Mouse (Mus musculus) heart, postnatal 25 days (tissue): ENCODE results near the gene Fgf18. TPM values are rescaled to one million over a fixed set of nuclear protein-coding genes. Genes with fewer than 3 reads are reported as not detected.

Source experiments
- DNase-seq: peaks from one replicate; pipeline ENCODE4 v3.0.0; 2022; ENCODE audit warnings: low spot score
- intact Hi-C: fragments of 180-260 bp; cut with DNase I; formaldehyde crosslinking; loops from one replicate; pipeline ENCODE4 v1.15.1; 2025
- total RNA-seq, 2 experiments: library from RNA; stranded (reverse); gene quantifications; 2 replicates each; pipeline ENCODE4 v1.2.3; 2021

The Fgf18 gene
- total RNA-seq, 2 experiments from 2014 or later: 5.1 to 6.0 TPM

GRCm38 (mm10) chr11:33122575-33123268, 24.5 kb downstream of the Fgf18 start:
- intact Hi-C loops: no loop called here
- DNase-seq: peak; percentile 19

DNA sequence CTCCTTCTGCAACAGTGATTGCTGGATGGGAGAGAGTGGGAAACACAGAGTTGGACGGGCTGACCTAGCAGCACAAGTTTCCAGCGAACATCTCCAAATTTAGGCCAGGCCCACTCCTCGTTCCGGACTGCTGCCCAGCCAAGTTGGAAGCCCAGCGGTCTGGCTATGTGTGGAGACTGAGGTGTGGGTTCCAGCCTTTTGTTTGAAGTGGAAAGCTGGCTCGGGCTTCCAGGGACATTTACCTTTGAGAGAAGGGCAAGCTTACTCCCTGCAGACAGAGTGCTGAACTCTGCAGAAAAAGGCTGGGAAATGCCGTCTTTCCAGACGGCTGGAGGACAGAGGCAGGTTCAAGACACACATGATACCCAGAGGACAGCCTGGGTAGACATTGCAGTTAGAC, 27.6 kb downstream of the Fgf18 start:
- no peak for DNase-seq
- intact Hi-C loops: no loop called here

DNA sequence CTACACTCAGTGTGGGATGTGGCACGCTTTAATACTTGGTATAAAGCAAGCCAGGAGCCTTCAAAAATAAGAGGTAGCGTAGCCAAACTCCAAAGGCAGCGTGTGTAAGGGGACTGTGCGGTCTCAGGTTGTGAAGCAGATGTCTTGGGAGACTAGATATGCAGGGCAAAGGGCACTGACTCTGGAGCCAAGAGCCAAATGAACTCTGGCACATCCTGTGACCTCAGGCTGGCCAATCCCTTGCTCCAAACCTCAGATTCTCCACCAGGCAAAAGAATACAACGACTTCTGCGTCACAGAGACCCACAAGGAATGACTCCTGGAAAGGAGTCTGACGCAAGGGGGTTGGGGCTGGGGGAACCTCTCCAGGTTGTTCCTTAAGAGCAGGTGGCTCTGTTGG, 28.1 kb downstream of the Fgf18 start:
- DNase-seq: no peak
- intact Hi-C loops: no loop called here

- intact Hi-C loops: no loop called here
- DNase-seq: no peak
Measured at GRCm38 (mm10) chr11:33118480-33118879, 28.7 kb downstream of the Fgf18 start.

- intact Hi-C loops: no loop called here
Measured at GRCm38 (mm10) chr11:33115796-33116195, 31.4 kb downstream of the Fgf18 start.

GRCm38 (mm10) chr11:33112407-33112806, 34.8 kb downstream of the Fgf18 start:
- intact Hi-C loops: no loop called here
- no peak for DNase-seq

More at GRCm38 (mm10) chr11:33115796-33116195, 31.4 kb downstream of the Fgf18 start:
- no peak for DNase-seq

DNA sequence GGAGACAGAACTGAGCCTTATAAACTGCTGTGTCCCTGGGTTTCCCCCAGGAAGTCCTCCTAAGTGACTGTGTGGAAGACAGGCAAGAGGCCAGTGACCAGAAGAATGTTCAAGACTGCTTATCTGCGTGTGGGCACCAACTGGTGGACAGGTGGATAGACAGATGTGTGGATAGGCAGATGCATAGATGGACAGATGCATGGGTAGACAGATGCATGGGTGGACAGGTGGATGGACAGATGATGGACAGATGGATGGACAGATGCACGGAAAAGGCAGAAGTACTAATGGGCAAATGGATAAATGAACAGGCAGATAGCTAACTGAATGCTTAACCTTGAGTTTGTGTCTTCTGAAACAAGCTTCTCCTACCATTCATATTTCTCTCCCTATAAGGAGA, 37.1 kb downstream of the Fgf18 start:
- DNase-seq: no peak
- intact Hi-C loops: no loop called here

DNA sequence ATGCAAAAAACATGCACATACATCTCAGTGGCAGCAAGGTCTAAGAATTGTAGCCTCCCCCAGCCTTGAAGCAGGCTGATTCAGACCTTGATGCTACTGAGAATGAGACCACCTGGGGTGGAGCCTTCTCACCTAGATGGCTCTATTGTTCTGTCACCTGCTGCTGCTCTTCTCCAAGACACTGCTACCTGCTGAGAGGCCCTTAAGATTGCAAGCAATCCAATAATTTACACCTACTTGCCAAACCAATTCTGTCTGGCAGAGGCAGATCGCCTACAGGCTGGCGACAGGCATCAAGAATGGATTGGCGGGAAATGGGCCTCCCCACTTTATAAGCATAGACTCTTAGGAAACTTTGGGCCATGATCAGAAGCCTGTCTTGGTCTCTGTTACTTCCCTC, 39.7 kb downstream of the Fgf18 start:
- intact Hi-C loops: no loop called here
- DNase-seq: no peak

DNA sequence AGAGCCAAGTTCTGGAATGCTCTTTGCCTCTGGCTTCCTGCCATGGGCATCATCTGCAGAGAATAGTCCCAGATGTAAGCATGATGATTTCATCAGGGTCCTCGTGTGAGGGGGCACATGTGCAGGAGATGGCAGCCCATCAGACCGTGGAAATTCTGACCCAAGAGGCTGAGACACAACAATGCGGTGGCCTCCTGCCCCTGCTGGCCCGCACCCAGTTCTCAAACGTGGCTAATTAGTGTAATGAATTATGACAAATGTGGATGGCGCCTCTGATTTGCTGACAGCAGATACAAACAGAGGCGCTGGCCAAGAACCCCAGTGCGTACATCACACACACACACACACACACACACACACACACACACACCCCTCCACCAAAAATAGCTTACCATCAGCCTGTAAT, 42.3 kb downstream of the Fgf18 start:
- DNase-seq: no peak
- intact Hi-C loops: no loop called here

DNA sequence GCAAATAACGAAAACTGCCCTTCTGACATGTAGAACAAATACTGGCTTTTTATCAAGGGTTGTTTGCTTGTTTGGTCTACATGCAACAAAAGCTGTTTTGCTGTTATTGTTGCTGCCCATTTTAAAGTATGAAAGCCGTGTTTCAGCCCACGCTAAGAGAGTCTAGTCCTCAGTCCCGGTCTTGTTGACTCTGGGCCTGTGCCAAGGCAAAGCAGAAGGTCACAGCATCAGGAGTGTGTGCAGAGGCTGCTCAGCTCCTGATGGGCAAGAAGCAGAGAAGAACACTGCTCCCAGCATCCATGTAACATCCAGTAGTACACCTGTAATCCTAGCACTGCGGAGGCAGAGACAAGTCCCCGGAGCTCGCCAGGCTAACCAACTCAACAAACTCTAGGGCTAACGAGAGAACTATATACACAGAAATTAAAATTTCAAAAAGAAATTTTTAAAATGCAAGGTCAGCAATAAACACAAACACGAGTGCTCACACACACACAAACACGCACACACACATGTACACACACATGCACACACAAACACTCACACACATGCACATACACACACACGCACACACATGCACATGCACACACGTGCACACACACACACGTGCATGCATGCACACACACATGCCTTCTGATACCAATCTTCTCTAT, 43.8 kb downstream of the Fgf18 start:
- intact Hi-C loops: no loop called here
- DNase-seq: no peak

DNA sequence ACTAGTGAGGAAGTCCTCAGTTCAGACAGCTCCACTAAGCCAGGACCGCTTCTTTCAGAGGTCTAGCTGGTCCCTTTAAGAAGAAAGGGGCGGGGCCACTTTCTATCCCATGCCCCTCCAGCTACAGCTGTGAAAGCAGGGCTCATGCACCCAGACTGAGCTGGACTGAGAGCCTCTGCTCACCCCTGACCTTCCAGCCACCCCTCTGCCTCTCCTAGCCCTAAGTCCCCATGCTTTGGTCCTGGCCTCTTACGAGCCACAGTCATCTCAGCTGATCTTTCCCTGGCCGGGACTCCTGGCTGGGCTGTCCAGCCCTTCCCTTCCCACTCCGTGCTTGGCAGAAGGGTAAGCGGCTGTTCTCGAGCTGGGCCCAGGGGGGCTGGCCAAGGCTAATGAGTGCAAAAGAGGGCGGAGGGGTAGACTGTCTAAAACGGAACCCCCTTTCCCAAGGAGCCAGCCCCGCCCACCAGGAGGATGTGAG, 47.1 kb downstream of the Fgf18 start:
- intact Hi-C loops: no loop called here
- peak; percentile 62 for DNase-seq

DNA sequence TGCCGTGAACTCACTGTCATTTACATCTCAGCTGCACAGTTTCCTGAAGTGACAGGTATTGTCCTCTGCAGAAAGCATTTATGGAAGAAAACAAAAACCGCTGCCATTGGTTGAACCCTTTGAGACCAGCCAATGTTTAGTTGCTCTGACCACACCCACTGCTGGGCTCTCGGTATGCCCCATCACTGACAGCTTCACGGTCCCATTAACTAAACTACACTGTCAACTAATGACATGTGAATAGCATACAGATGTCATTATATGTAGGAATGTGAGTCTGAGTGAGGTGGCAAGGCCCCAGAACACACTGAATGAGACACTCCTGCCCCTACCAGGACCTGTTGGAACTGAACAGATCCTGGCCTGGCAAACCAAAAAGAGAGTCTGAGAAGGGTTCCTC, 47.8 kb downstream of the Fgf18 start:
- intact Hi-C loops: loop anchor here (5.0 kb wide), 1 partner anchor 292 kb away; no protein-coding TSS in a partner anchor
- DNase-seq: no peak

GRCm38 (mm10) chr11:33098446-33098845, 48.8 kb downstream of the Fgf18 start:
- peak; percentile 71 for DNase-seq
- intact Hi-C loops: loop anchor here (5.0 kb wide), 1 partner anchor 291 kb away; no protein-coding TSS in a partner anchor

DNA sequence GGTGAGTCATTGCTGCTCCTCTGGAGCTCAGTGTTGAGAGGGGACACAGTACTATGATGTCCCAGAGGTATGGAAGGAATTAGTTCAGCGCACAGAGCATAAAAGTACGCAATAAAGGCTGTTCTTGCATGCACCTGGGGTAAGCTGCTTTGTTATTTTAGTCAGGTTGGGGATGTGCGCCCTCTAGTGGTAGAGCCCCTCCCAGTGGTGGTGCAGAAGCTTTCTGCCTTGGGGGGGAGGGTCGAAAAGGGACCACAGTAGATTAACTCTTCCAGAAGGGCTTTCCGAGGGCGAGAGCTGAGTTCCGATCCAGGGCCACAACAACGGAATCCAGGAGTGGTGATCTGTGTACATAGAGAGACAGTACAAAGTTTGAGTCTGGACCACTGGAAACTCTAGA, 49.3 kb downstream of the Fgf18 start:
- no peak for DNase-seq
- intact Hi-C loops: loop anchor here (5.0 kb wide), 1 partner anchor 291 kb away; no protein-coding TSS in a partner anchor

- DNase-seq: no peak
- intact Hi-C loops: no loop called here
Measured at GRCm38 (mm10) chr11:33089856-33090255, 57.3 kb downstream of the Fgf18 start.

- DNase-seq: no peak
- intact Hi-C loops: no loop called here
Measured at GRCm38 (mm10) chr11:33088181-33088580, 59.0 kb downstream of the Fgf18 start.

DNA sequence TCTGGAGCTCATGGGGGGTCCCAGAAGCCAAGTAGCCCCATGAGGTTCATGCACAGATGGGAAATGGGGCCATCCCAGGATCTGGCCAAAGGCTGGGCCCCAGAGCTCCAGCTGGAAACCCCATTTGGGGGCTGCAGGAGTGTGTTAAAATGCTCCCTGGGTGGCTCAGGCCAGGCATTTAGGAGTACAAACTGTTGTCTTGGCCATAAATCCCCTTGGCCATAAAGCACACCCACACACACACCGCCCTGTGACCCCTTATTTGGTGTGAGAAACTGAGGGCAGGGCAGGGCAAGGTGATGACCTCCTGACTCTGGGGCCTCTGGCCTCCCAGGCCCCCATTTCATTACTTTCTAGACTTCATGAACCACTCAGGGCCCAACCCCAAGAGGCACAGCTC, 61.2 kb downstream of the Fgf18 start:
- no peak for DNase-seq
- intact Hi-C loops: no loop called here

- intact Hi-C loops: no loop called here
- DNase-seq: no peak
Measured at GRCm38 (mm10) chr11:33085514-33085913, 61.7 kb downstream of the Fgf18 start.

DNA sequence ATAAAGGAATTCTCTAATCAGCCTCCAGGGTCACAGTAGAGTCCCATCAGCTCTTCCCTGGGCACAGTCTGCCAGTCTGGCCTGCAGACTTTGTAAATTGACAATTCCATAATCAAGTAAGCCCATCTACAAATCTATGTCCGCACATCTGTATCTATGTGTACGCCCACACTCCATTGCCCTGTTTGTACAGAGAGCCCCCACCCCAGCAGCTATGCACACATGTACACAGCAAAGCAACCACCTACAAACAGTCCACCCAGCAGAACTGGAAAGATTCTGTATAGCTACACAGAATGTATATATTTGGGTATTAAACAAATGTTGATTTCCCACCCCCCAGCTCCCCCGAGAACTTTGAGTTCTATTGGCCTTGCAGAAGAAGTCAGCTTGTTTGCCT, 62.1 kb downstream of the Fgf18 start:
- intact Hi-C loops: no loop called here
- no peak for DNase-seq

DNA sequence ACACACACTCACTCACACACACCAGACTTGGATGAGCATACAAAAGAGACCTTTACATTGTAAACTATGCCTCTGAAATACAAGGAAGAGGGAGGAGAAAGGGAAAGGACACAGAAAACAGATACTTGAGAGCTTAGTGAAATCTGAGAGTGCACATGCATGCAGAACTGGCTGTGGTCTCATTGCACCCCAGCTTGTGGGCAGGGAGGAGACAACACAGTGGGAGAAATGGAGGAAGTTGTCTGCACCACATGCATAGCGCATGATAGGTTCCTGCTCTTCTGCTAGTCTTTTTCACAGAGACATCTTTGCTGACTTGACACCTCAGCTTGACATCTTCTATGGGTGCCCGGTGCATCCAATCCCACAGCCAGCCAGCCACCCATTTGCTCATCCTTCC, 63.2 kb downstream of the Fgf18 start:
- intact Hi-C loops: no loop called here
- no peak for DNase-seq

DNA sequence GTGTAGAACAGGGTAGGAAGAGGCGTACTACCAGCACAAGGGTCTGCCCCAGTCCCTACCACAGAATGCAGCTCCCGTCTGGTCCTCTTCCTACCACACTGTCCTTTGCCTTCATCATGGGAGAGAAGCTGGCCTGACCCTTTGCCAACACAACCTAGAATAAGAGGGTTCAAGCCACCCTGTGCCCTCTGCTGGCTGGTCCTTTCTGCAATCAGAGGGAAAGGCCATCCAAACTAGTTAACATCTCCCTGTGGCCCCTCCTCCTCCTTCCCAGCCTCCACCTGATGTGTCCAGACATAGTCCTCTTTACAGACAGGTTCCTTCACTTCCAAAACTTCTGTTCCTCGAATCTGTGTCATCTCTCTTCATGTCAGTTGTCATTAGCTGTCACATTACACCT, 66.0 kb downstream of the Fgf18 start:
- intact Hi-C loops: no loop called here
- no peak for DNase-seq
